Mouse (Mus musculus): ENCODE results near the gene Birc2.
"Not testable (repeated sequence)": the region's sequence is repeated elsewhere in the genome, so short reads cannot be mapped to it uniquely, and the experiment has no call there.

The Birc2 gene

DNA sequence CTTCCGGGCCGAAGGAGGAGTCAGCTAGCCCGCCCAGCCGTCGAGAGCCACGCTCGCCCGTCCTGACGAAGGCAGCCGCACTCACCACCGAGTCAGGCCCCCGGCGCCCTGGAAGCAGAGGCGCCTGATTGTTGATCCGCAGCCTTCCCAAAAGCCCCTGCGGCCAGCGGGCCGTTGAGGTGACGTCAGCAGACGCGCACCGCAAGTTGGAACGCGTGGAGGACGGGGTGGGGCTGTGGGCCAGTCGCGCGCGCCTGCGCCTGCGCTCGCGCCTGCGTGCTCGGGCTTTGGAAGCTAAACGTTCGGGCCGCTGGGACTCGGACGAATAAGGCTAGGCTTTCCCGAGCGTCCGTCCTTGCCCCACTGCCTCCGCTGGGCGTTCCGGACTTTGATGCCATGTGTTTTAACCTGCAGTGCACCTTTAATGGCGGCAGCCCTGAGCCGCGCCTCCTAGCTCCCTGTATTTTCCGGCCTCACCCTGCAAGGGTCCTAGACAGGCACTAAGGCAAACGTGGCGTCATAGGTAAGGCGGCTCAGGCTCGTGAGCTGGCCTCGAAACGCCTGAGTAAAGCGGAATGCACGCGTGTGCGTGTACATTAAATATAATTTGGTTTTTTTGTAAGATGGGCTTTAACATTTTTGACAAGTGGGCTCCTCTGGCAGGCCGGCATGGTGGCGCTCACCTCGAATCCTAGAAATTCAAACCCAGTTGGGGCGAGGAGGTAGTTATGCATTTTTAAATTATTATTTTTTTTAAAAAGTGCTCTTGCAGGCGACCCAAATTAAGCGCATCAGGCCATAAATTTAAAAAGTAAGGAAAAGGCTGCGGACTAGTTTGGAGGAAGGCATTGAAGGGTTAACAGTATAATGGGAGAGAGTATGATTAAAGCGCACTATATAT, at the start of gene Birc2:
Birc2 (minus strand) TSS at position 160 of the 901 bp plus-strand sequence.
- peak; percentile 92 for DNase-seq (ENCODE audit: low read depth)

DNA sequence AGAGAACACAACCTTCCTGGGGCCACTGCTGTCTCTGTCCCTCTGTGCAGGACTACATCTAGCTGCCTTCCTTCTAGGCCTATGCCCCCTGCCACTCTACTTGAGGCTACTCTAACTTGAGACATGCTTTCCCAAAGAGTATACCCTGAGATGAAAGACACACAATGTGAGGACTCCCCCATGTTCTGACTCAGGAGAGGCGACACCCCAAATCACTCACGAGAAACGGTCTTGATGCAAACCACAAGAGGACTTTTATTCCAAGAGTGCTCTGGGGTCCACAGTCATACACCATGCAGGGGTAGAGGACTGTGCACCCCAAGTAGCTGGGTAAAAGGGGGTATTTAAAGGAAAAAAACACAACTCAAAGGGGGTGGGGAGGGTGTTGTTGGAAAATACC, 47.5 kb upstream of the Birc2 start:
- DNase-seq (ENCODE audit: low read depth): no peak

DNA sequence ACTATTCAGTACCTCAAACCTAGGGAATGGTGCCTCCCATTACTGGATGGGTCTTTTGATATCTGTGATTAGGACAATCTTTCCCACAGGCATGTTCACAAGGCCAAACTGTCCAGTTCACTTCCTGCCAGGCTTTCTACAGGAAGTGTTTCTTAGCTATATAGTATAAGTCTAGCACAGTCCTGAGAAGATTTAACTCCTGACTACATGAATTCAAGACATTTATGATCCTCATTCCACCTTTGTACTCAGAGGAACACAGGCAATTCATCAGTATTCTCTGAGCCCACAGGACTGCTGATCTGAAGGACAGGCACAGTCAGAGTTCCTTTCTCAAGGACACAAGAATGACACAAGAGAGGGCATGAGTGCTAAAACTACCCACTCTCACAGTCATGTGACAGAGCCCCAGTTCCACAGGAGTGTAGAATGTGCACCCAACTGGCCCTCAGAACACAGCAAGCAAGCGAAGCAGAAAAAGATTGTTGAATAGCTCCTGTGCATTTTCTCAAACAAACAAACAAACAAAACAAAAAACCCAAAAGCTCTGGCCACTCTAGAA, 45.5 kb upstream of the Birc2 start:
- no peak for DNase-seq (ENCODE audit: low read depth)

- no peak for DNase-seq (ENCODE audit: low read depth)
Measured at GRCm38 (mm10) chr9:7873511-7874211, 36.8 kb upstream of the Birc2 start.

- DNase-seq (ENCODE audit: low read depth): peak; percentile 63
Measured at GRCm38 (mm10) chr9:7872775-7873439, 36.0 kb upstream of the Birc2 start, which contains the start of gene Birc3. TSS of gene Birc3 (minus strand) at chr9:7873186.

DNA sequence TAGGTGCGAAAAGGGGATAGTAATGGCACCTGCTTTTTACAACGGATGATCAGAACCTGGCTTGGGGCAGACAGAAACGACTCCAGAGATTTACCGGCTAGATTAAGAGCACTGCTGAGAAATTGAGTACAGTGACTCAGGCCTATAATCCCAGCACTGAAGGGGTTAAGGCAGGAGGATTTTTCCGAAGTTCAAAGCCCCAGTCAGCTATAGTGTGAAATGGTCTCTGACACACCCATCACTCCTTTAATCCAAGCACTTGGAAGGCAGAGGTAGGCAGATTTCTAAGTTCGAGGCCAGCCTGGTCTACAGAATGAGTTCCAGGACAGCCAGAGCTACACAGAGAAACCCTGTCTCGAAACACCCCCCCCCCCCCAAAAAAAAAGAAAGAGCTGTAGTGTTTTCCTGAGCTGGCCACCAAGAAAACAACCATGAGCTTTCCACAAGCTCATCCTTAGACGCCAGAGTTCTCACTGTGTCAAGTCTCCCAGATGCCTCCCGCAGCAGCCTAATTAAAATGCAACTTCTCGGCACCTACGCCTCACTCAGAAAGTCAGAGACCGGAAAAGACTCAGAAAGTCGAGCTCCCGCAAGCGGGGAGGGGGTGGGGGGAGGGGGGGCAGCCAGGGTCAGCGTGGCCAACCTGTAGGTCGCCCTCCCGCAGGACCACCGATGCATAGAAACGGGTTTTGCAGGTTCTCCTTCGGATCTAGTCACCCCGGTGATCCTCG, 35.3 kb upstream of the Birc2 start:
- DNase-seq (ENCODE audit: low read depth): no peak

DNA sequence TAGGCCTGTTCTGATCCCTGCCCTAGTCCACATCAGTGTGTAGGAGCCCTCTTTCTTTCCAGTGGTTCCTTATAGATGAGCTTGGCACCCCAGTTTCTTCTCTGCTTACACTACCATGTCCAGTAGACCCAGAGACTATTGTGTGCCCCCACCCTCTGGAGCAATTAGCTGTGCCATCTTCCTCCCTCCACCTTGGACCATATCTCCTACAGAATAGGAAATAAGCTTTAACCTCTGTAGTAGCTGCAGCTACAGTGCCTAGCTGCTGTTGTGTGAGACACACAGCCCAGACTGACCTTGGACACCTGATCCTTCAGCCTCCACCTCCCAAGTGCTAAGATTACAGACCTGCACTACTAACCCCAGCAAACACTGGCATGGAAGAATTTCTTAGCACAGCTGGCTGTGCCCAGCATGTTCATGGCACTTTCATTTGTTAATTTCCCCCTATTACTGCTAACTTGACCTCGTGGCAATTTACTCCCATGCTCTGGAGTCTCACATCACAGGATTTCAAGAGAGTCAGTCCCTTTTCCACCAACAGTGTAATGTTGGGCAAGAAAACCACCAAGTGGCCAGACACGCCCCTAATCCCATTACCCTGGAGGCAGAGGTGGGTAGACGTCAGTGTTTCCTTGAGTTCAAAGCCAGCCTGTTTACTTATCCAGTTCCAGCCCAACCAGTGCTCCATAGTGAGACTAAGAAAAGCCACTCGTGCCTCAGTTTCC, 34.6 kb upstream of the Birc2 start:
- DNase-seq (ENCODE audit: low read depth): no peak

DNA sequence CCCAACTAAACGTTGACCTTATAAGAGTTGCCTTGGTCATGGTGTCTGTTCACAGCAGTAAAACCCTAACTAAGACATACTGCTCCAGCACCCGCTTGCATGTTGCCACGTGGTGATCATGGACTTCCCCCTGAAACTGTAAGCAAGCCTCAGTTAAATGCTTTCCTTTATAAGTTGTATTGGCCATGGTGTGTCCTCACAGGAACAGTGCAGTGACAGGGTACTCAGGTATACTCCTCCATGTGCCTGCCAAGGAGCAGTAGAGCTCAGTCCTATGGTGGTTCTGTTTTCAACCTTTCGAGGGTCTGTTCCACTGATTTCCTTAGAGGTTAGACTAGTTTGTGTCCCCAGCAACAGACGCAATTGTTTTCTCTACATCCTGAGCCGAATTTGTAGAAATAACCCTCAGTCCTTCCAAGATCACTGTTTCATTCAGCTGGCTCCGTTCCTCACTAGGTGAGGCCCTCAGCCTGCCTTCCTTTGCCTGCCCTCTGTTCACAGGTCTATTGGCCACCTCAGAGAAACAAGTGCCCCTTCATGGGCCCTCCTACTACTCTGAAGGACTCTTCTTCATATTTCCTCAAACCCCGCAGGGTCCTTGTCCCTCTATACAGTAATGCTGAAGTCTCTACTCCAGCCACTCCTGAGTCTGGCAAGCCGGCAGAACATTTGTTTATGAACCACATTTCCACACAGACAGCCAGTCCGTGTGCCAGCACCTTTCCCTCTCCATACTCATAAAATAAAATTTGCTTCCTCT, 33.9 kb upstream of the Birc2 start:
- no peak for DNase-seq (ENCODE audit: low read depth)

DNA sequence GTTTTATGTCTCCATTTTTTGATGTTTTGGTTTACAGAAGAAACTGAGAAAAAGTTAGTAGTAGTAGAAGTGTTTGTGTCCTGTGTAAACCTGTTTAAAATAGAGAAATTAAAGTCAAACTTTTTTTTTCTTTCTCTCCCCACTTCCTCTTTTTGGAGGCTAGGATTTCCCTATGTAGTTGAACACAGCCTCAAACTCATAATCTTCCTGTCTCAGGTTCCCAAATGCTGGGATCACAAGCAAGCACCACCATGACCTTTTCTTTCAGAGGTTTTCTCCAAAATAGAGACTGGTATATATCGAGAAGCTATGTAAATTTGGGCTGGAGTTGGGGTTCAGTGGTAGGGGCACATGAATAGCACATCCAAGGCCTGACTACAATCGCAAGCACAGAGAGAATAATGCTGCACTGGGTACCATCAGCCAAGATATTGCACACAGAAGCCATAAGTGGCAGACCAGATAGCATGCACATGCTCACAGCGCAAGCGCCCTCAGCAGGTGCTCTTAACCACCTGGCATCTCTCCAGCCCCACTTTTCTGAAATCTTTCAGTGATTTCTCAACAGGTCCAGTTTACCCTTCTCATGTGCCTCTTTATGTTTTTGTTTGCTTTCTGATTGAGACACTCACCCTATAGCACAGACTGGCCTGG, 32.1 kb upstream of the Birc2 start:
- no peak for DNase-seq (ENCODE audit: low read depth)

DNA sequence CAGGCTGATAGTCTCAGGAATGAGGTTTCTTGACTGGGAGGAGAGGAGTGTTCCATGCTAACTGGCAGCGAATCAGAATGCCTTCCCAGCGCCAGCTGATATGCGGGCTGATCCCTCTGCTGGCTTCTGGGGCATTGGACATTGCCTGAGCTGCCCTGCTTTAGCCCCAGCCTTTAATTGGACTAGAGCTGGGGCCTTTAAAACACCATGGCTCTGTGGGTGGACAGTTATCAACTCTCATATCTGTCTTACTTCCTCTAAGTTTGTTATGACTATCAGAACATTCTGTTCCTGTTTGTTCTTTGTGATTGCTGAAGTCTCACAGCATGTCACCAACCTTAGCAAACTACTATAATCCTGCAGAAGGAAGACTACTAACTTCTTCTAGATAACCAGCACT, 31.1 kb upstream of the Birc2 start:
- DNase-seq (ENCODE audit: low read depth): no peak

DNA sequence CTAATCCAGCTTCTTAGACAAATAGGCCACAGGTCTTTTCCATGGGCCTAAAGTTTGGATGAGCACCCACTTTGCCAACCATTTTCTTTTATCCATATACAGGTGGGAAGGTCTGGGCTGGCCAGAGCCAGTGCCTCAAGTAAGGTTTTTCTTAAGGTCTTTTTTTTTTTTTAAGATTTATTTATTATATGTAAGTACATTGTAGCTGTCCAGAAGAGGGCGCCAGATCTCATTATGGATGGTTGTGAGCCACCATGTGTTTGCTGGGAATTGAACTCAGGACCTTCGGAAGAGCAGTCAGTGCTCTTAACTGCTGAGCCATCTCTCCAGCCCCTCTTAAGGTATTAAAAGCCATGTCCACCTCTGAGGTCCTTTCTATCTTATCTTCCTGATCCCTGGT, 30.1 kb upstream of the Birc2 start:
- DNase-seq (ENCODE audit: low read depth): not testable (repeated sequence)

GRCm38 (mm10) chr9:7860976-7861375, 24.1 kb upstream of the Birc2 start:
- no peak for DNase-seq (ENCODE audit: low read depth)

DNA sequence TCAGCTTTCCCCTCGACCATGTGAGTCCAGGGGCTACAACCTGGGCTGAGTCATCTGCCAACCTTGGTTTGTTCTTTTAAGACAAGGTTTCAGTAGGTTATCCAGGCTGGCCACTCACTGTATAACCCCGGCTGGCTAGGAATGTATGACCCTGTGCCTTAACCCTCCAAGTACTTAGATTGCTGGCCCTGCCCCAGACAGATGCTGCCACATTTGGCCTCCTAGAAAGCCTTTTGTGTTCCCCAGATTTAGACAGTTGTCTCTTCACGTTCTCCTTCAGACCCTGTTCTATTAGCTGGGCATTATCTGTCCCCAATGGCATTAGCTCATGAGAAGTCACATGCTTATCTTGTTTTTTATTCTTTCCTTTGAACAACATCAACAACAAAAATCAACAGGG, 19.0 kb upstream of the Birc2 start:
- DNase-seq (ENCODE audit: low read depth): no peak

GRCm38 (mm10) chr9:7855374-7855773, 18.5 kb upstream of the Birc2 start:
- DNase-seq (ENCODE audit: low read depth): no peak

DNA sequence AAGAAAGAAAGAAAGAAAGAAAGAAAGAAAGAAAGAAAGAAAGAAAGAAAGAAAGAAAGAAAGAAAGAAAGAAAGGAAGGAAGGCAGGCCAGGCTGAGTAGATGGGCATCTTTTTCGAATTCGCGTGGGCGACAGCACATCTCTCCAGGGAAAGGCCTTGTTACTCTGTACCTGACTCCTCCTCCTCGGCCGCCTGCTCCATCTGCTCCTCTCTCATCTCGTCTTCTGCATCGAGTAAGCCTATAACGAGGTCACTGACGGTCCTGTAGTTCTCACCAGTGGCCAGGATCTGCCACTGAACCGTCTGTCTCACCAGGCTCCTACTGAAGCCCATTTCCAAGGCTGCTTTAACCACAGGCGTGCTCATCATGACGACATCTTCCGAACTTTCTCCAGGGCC, 17.3 kb upstream of the Birc2 start:
- not testable (repeated sequence) for DNase-seq (ENCODE audit: low read depth)

GRCm38 (mm10) chr9:7852346-7853230, 15.7 kb upstream of the Birc2 start:
- no peak for DNase-seq (ENCODE audit: low read depth)

- DNase-seq (ENCODE audit: low read depth): no peak
Measured at GRCm38 (mm10) chr9:7851841-7852240, 15.0 kb upstream of the Birc2 start.

GRCm38 (mm10) chr9:7848191-7848590, 11.3 kb upstream of the Birc2 start:
- DNase-seq (ENCODE audit: low read depth): no peak

Data from c-Kit-positive CD71-positive TER-119-negative erythroid progenitor cells, embryonic 14.5 days (primary cell).